Mouse (Mus musculus) limb, embryonic 10.5 days (tissue): ENCODE results near the gene Epha3. TPM values are rescaled to one million over a fixed set of nuclear protein-coding genes. Genes with fewer than 3 reads are reported as not detected.

ENCODE experiments used
- DNase-seq: peaks from one replicate; pipeline ENCODE4 v3.0.0-alpha.2; 2017; ENCODE audit warnings: low spot score
- H3K27ac ChIP-seq: fragments of 300-500 bp; sonication (generic); 2 replicates; pipeline ENCODE4 v1.5.1; 2016; ENCODE audit warnings: mild to moderate bottlenecking
- H3K27me3 ChIP-seq: fragments of 300-500 bp; sonication (generic); 2 replicates; pipeline ENCODE4 v1.6.1; 2016; ENCODE audit warnings: low read depth, mild to moderate bottlenecking; ENCODE audit not compliant: poor library complexity, severe bottlenecking
- H3K36me3 ChIP-seq: fragments of 300-500 bp; sonication (generic); 2 replicates; pipeline ENCODE4 v1.6.1; 2016; ENCODE audit warnings: mild to moderate bottlenecking, moderate library complexity
- H3K4me1 ChIP-seq: fragments of 300-500 bp; sonication (generic); 2 replicates; pipeline ENCODE4 v1.6.1; 2016
- H3K4me3 ChIP-seq: fragments of 300-500 bp; sonication (generic); 2 replicates; pipeline ENCODE4 v1.5.1; 2016; ENCODE audit warnings: mild to moderate bottlenecking, moderate library complexity
- H3K9me3 ChIP-seq: fragments of 300-500 bp; sonication (generic); replicated peaks from 2 replicates; pipeline ENCODE4 v1.6.1; 2016; ENCODE audit warnings: mild to moderate bottlenecking
- WGBS: fragments of 180-500 bp; shearing (Covaris S2); methylation state at CpG from one replicate; pipeline ENCODE4 v1.1.7; 2016; 5-methylcytosine and 5-hydroxymethylcytosine counted together
- polyA plus RNA-seq: library from polyadenylated mRNA; unstranded; fragments of >200 nt; fragmentation: Nextera tagmentation; extraction: Ambion mirVana; gene quantifications from 2 replicates; pipeline ENCODE4 v1.2.1, GENCODE M21; 2016

The Epha3 gene
- polyA plus RNA-seq, 1 experiment from 2014 or later: 14.2 TPM

- no peaks in the 10 kb centered on the region for H3K4me1 ChIP-seq
- WGBS: 92% methylated on average over 3 of the region's 3 CpGs
- H3K27ac ChIP-seq: no peak overlapping the region
These were observed 91.4 kb downstream of the Epha3 start for GRCm38 (mm10) chr16:63772566-63772965.

GRCm38 (mm10) chr16:63767589-63767988 is 96.4 kb downstream of the Epha3 start:
- Histone ChIP-seq H3K36me3 (no peaks in the 10 kb centered on the region), H3K9me3 (no peaks in the 10 kb centered on the region), H3K27ac (no peak overlapping the region), H3K27me3 (no peaks in the 10 kb centered on the region), H3K4me3 (no peak overlapping the region), H3K4me1 (no peaks in the 10 kb centered on the region)
- no peak for DNase-seq
- WGBS: 69% methylated on average over 5 of the region's 5 CpGs

More at GRCm38 (mm10) chr16:63772566-63772965, 91.4 kb downstream of the Epha3 start:
- no peak for DNase-seq
- Histone ChIP-seq H3K9me3 (no peaks in the 10 kb centered on the region), H3K27me3 (no peaks in the 10 kb centered on the region), H3K4me3 (no peak overlapping the region), H3K36me3 (no peaks in the 10 kb centered on the region)

GRCm38 (mm10) chr16:63761177-63761576 is 102.8 kb downstream of the Epha3 start:
- Histone ChIP-seq H3K27me3 (no peaks in the 10 kb centered on the region), H3K36me3 (no peaks in the 10 kb centered on the region), H3K9me3 (no peaks in the 10 kb centered on the region), H3K4me3 (no peak overlapping the region), H3K4me1 (peaks cover 7% of the 10 kb centered on the region; the same call in 1 of the 2 replicates), H3K27ac (no peak overlapping the region)
- DNase-seq: no peak
- 72% methylated on average over 4 of the region's 4 CpGs for WGBS

GRCm38 (mm10) chr16:63760112-63760511 is 103.9 kb downstream of the Epha3 start:
- Histone ChIP-seq H3K36me3 (no peaks in the 10 kb centered on the region), H3K27me3 (no peaks in the 10 kb centered on the region), H3K4me3 (no peak overlapping the region), H3K27ac (no peak overlapping the region), H3K4me1 (peaks cover 7% of the 10 kb centered on the region; the same call in 1 of the 2 replicates), H3K9me3 (no peaks in the 10 kb centered on the region)
- no peak for DNase-seq
- WGBS: 27% methylated on average over 2 of the region's 2 CpGs

- Histone ChIP-seq H3K27me3 (no peaks in the 10 kb centered on the region), H3K27ac (no peak overlapping the region), H3K36me3 (no peaks in the 10 kb centered on the region), H3K9me3 (no peaks in the 10 kb centered on the region), H3K4me1 (peaks cover under 1% of the 10 kb centered on the region), H3K4me3 (no peak overlapping the region)
- no peak for DNase-seq
- WGBS: 8% methylated on average over 3 of the region's 3 CpGs
These were observed 110.9 kb downstream of the Epha3 start for GRCm38 (mm10) chr16:63753052-63753451.

- no peak overlapping the region for H3K27ac ChIP-seq
- WGBS: 55% methylated on average over 2 of the region's 2 CpGs
- H3K4me3 ChIP-seq: no peak overlapping the region
- DNase-seq: no peak
- no peaks in the 10 kb centered on the region for H3K36me3 ChIP-seq
- no peaks in the 10 kb centered on the region for H3K9me3 ChIP-seq
- no peaks in the 10 kb centered on the region for H3K27me3 ChIP-seq
- H3K4me1 ChIP-seq: peaks cover 8% of the 10 kb centered on the region
These were observed 116.2 kb downstream of the Epha3 start for GRCm38 (mm10) chr16:63747817-63748216.

- no peak for DNase-seq
- Histone ChIP-seq H3K4me3 (no peak overlapping the region), H3K9me3 (no peaks in the 10 kb centered on the region), H3K27me3 (no peaks in the 10 kb centered on the region), H3K27ac (no peak overlapping the region), H3K4me1 (peaks cover 8% of the 10 kb centered on the region), H3K36me3 (no peaks in the 10 kb centered on the region)
- WGBS: 62% methylated on average over 5 of the region's 5 CpGs
These were observed 118.5 kb downstream of the Epha3 start for GRCm38 (mm10) chr16:63745465-63745864.

- no peaks in the 10 kb centered on the region for H3K9me3 ChIP-seq
- no peak overlapping the region for H3K27ac ChIP-seq
- no peak overlapping the region for H3K4me3 ChIP-seq
- WGBS: 64% methylated on average over 9 of the region's 9 CpGs
- H3K4me1 ChIP-seq: peaks cover 8% of the 10 kb centered on the region
- no peak for DNase-seq
- no peaks in the 10 kb centered on the region for H3K36me3 ChIP-seq
- H3K27me3 ChIP-seq: no peaks in the 10 kb centered on the region
These were observed 120.6 kb downstream of the Epha3 start for GRCm38 (mm10) chr16:63743208-63743854.

GRCm38 (mm10) chr16:63719235-63719634 is 144.7 kb downstream of the Epha3 start:
- no peak overlapping the region for H3K4me3 ChIP-seq
- 68% methylated on average over 1 of the region's 1 CpGs for WGBS
- H3K36me3 ChIP-seq: no peaks in the 10 kb centered on the region
- no peaks in the 10 kb centered on the region for H3K4me1 ChIP-seq
- H3K27me3 ChIP-seq: no peaks in the 10 kb centered on the region
- no peak for DNase-seq
- H3K27ac ChIP-seq: no peak overlapping the region
- no peaks in the 10 kb centered on the region for H3K9me3 ChIP-seq

GRCm38 (mm10) chr16:63717317-63717716 is 146.7 kb downstream of the Epha3 start:
- Histone ChIP-seq H3K4me3 (no peak overlapping the region), H3K4me1 (no peaks in the 10 kb centered on the region), H3K27ac (no peak overlapping the region), H3K36me3 (no peaks in the 10 kb centered on the region), H3K27me3 (no peaks in the 10 kb centered on the region), H3K9me3 (no peaks in the 10 kb centered on the region)
- WGBS: 89% methylated on average over 4 of the region's 4 CpGs
- DNase-seq: no peak

GRCm38 (mm10) chr16:63706912-63707868 is 156.8 kb downstream of the Epha3 start:
- no peaks in the 10 kb centered on the region for H3K27me3 ChIP-seq
- H3K9me3 ChIP-seq: no peaks in the 10 kb centered on the region
- peaks cover 10% of the 10 kb centered on the region for H3K4me1 ChIP-seq
- no peaks in the 10 kb centered on the region for H3K36me3 ChIP-seq
- 83% methylated on average over 17 of the region's 17 CpGs for WGBS
- H3K4me3 ChIP-seq: no peak overlapping the region
- no peak for DNase-seq
- no peak overlapping the region for H3K27ac ChIP-seq

- H3K4me3 ChIP-seq: no peak overlapping the region
- 83% methylated on average over 3 of the region's 3 CpGs for whole genome bisulfite sequencing
- H3K4me1 ChIP-seq: 0 out of 2 replicates have a peak, but pooled peaks cover 3% of the 10 kb centered on the region
- no peaks in the 10 kb centered on the region for H3K9me3 ChIP-seq
- no peaks in the 10 kb centered on the region for H3K27me3 ChIP-seq
- no peak overlapping the region for H3K27ac ChIP-seq
- DNase-seq: no peak
- H3K36me3 ChIP-seq: no peaks in the 10 kb centered on the region
These were observed 174.6 kb downstream of the Epha3 start for GRCm38 (mm10) chr16:63689371-63689770.

GRCm38 (mm10) chr16:63684211-63684610 is 179.8 kb downstream of the Epha3 start:
- Histone ChIP-seq H3K27me3 (no peaks in the 10 kb centered on the region), H3K9me3 (no peaks in the 10 kb centered on the region), H3K4me3 (no peak overlapping the region), H3K36me3 (no peaks in the 10 kb centered on the region), H3K27ac (no peak overlapping the region), H3K4me1 (0 out of 2 replicates have a peak, but pooled peaks cover 3% of the 10 kb centered on the region)
- WGBS: 83% methylated on average over 4 of the region's 4 CpGs
- no peak for DNase-seq
